In the genomic region with DNA sequence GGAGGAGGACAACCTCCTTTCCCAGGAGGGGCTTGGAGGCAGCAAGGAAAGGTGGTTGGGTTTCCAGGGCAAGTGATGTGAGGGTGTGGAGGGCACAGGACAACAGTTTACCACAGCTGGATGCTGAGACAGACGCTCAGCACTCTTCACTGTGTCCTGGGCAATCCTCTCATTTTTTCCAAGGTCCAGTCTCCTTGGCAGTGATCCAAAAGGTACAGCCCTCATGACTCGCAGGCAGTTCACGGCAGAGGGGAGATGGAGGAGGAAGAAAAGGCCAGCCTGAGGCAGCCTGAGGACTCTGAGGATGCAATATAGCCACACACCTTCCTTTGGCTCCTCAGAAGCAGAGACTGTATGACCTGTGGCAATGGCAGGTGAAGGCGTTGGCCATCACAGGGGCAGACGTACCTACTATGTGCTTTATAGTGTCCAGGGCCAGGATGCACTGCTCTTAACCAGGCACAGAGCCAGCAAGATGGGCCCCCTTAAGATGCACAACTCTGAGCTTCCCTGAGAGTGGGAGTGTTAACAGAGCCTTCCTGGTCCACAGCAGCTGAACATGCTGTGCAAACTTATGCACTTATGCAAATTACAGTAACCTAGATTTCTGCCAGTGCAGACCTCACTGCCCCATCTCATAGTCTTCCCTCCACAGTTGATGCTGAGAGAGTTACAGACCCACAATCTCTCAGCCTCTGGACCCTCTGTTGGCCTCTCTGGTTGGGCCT, we compare ENCODE assay signal across 16 mouse cellular contexts.
"Had no signal": no experiment of that assay in that cellular context is flagged by ENCODE, and none has a peak within 500 bp of the region (broad histone marks: within the 10 kb centered on the region; RNA-seq: fewer than 3 reads in every experiment).

No protein-coding gene starts in this region.

- H3K4me3 ChIP-seq: limb, embryonic 15.5 days; liver, embryonic 13.5 days; neural tube, embryonic 12.5 days; neural tube, embryonic 15.5 days had no signal

- H3K9me3 ChIP-seq: limb, embryonic 15.5 days; liver, embryonic 13.5 days; neural tube, embryonic 12.5 days; neural tube, embryonic 15.5 days had no signal

- H3K36me3 ChIP-seq: limb, embryonic 15.5 days; liver, embryonic 13.5 days; neural tube, embryonic 12.5 days; neural tube, embryonic 15.5 days had no signal

- ATAC-seq: intestine, embryonic 16.5 days had no signal

- DNase-seq: kidney, adult 18-20 months; kidney, adult 9 months; kidney, postnatal 14 days; kidney, postnatal 4 days; liver, embryonic 13.5 days; lung, adult 2 months; lung, postnatal 14 days; lung, postnatal 4 days; midbrain, embryonic 14.5 days; thymus, adult 18-20 months; thymus, postnatal 4 days had no signal

- H3K9ac ChIP-seq: limb, embryonic 15.5 days; liver, embryonic 13.5 days; neural tube, embryonic 12.5 days; neural tube, embryonic 15.5 days had no signal

- H3K4me1 ChIP-seq: liver, embryonic 13.5 days; neural tube, embryonic 12.5 days had no signal

- H3K27ac ChIP-seq: limb, embryonic 15.5 days; liver, embryonic 13.5 days; neural tube, embryonic 12.5 days; neural tube, embryonic 15.5 days had no signal

- H3K27me3 ChIP-seq: liver, embryonic 13.5 days; neural tube, embryonic 12.5 days; neural tube, embryonic 15.5 days had no signal

- H3K4me2 ChIP-seq: limb, embryonic 15.5 days; liver, embryonic 13.5 days; midbrain, embryonic 11.5 days; neural tube, embryonic 12.5 days; neural tube, embryonic 15.5 days had no signal
